Mouse (Mus musculus): ENCODE results near the gene Fads1. TPM values are rescaled to one million over a fixed set of nuclear protein-coding genes. Genes with fewer than 3 reads are reported as not detected.

Fads1 gene
- polyA plus RNA-seq, 1 experiment from 2014 or later, result 125 TPM

- 3% methylated on average over 23 of the region's 23 CpGs for WGBS
- DNase-seq (ENCODE audit: low spot score), result no peak
- peak overlapping the region; percentile 88 for H3K9ac ChIP-seq (replicated peaks; ENCODE audit: low read length)
- H3K4me2 ChIP-seq (ENCODE audit: low read depth, low read length), result peak overlapping the region; percentile 88
- peak overlapping the region; percentile 73 for H3K27ac ChIP-seq (replicated peaks; ENCODE audit: low read depth, low read length)
- ATAC-seq (replicated peaks; ENCODE audit: insufficient number of reproducible peaks, low FRiP score, low TSS enrichment, low read depth), result peak; percentile 20
- no peaks in the 10 kb centered on the region for H3K27me3 ChIP-seq (ENCODE audit: control insufficient read depth, insufficient read depth, low read length)
- peak overlapping the region; percentile 92 for H3K4me3 ChIP-seq (ENCODE audit: low read depth, low read length)
- peaks cover 7% of the 10 kb centered on the region for H3K36me3 ChIP-seq (replicated peaks; ENCODE audit: control insufficient read depth, insufficient read depth, low read depth, low read length)
- no peaks in the 10 kb centered on the region for H3K4me1 ChIP-seq (ENCODE audit: control insufficient read depth, insufficient read depth, low read length)
- H3K9me3 ChIP-seq (replicated peaks; ENCODE audit: control insufficient read depth, low read length), result no peaks in the 10 kb centered on the region
These were observed 20.6 kb downstream of the Fads1 start for GRCm38 (mm10) chr19:10203146-10203847.

DNA sequence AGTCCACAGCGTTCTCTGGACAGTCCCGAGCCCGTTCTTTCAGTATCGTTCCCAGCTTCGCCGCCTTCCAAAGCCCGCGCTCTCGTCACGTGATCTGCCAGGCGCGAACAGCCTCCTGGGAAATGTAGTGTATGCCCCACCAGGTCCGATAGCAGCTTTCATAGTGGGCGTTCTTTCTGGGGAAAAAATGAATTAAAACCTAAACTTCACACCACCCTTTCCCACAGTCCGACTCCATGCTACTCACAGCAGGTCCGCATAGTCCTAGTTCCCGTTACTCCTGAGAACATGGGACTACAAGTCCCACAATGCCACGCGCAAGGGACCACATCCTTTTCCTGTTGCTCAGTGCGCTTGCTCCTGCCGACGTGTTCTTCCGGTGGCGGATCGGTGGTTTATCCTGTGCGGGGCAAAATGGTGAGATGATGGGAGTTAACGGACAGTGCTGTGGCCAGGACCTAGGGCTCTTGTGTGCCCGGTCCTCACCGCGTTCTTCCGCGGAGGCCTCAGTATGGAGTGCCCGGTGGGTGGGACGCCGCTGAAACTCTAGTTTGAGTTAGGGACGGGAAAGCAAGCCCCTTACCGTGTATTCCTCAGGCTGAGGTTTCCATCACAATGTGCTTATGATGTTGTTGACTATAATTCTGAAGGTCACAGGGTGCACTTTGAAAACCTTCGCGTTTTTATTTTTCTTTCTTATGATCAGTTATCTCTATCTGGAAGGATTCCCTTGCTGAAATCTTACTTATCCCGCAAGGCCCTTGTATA lies 21.3 kb downstream of the Fads1 start, which contains the start of the genes Tmem258 and Fen1:
Gene Tmem258, plus strand, starts transcription at position 167 of the 768 bp plus-strand sequence.
Gene Fen1, minus strand, starts transcription at position 322 of the 768 bp plus-strand sequence.
- peak within 1 kb of the TSS; percentile 88 for H3K4me2 ChIP-seq (ENCODE audit: low read depth, low read length)
- ATAC-seq (replicated peaks; ENCODE audit: insufficient number of reproducible peaks, low FRiP score, low TSS enrichment, low read depth), result peak; percentile 86
- no peaks in the 10 kb centered on the region for H3K9me3 ChIP-seq (replicated peaks; ENCODE audit: control insufficient read depth, low read length)
- peak; percentile 88 for DNase-seq (ENCODE audit: low spot score)
- peak within 1 kb of the TSS; percentile 92 for H3K4me3 ChIP-seq (ENCODE audit: low read depth, low read length)
- H3K36me3 ChIP-seq (replicated peaks; ENCODE audit: control insufficient read depth, insufficient read depth, low read depth, low read length), result peaks cover 7% of the 10 kb centered on the region
- H3K27me3 ChIP-seq (ENCODE audit: control insufficient read depth, insufficient read depth, low read length), result no peaks in the 10 kb centered on the region
- H3K9ac ChIP-seq (replicated peaks; ENCODE audit: low read length), result peak within 1 kb of the TSS; percentile 88
- no peaks in the 10 kb centered on the region for H3K4me1 ChIP-seq (ENCODE audit: control insufficient read depth, insufficient read depth, low read length)
- peak within 1 kb of the TSS; percentile 73 for H3K27ac ChIP-seq (replicated peaks; ENCODE audit: low read depth, low read length)
- WGBS, result under 1% methylated on average over 40 of the region's 40 CpGs

DNA sequence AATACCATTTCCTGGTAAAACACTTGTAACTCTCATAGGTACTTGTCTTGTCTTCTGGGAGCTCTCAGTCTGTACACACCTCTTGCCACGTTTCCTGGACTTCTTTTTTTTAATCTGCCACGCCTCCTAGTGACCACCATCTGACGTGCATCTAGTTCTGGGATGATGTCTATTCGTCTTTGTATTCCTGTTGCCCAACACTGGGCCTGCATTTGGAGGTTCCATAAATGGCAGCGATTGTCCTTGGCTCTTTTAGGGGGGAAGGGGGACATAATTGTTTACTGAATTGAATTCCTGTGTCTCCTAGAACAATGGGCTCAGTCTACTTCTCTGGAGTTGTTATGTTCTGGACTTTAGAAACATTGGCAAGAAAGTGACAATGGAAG lies 21.9 kb downstream of the Fads1 start:
- ATAC-seq (replicated peaks; ENCODE audit: insufficient number of reproducible peaks, low FRiP score, low TSS enrichment, low read depth) (no peak), DNase-seq (ENCODE audit: low spot score) (peak; percentile 71)
- Histone ChIP-seq H3K4me2 (ENCODE audit: low read depth, low read length) (peak overlapping the region; percentile 36), H3K4me3 (ENCODE audit: low read depth, low read length) (peak overlapping the region; percentile 92), H3K9me3 (replicated peaks; ENCODE audit: control insufficient read depth, low read length) (no peaks in the 10 kb centered on the region), H3K27ac (replicated peaks; ENCODE audit: low read depth, low read length) (no peak overlapping the region; the same call in 1 of the 2 replicates), H3K9ac (replicated peaks; ENCODE audit: low read length) (peak overlapping the region; percentile 88), H3K4me1 (ENCODE audit: control insufficient read depth, insufficient read depth, low read length) (no peaks in the 10 kb centered on the region), H3K27me3 (ENCODE audit: control insufficient read depth, insufficient read depth, low read length) (no peaks in the 10 kb centered on the region), H3K36me3 (replicated peaks; ENCODE audit: control insufficient read depth, insufficient read depth, low read depth, low read length) (peaks cover 7% of the 10 kb centered on the region)
- 2% methylated on average over 5 of the region's 5 CpGs for WGBS

DNA sequence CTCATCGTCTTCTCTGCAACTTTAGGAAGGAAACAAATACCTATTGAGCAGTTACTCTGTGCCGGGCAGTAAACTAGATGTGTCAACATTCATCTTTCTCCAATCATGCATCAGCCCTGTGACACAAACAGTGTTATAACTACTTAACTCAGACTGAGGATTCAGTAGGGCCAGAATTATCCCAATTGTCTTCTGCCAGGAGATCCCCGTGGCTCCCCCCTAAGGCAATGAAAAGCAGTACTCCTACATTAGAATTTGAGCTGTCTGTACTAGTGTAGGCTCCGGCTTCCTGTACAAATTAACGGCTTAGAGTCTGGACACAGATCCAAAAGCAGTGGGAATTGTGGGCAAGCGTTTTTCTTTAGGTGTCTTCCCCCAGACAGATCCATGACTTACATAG lies 22.4 kb downstream of the Fads1 start:
- no peak for ATAC-seq (replicated peaks; ENCODE audit: insufficient number of reproducible peaks, low FRiP score, low TSS enrichment, low read depth)
- Histone ChIP-seq H3K36me3 (replicated peaks; ENCODE audit: control insufficient read depth, insufficient read depth, low read depth, low read length) (peaks cover 7% of the 10 kb centered on the region), H3K4me1 (ENCODE audit: control insufficient read depth, insufficient read depth, low read length) (no peaks in the 10 kb centered on the region), H3K27me3 (ENCODE audit: control insufficient read depth, insufficient read depth, low read length) (no peaks in the 10 kb centered on the region), H3K4me2 (ENCODE audit: low read depth, low read length) (peak overlapping the region; percentile 36), H3K9me3 (replicated peaks; ENCODE audit: control insufficient read depth, low read length) (no peaks in the 10 kb centered on the region), H3K9ac (replicated peaks; ENCODE audit: low read length) (peak overlapping the region; percentile 88), H3K27ac (replicated peaks; ENCODE audit: low read depth, low read length) (no peak overlapping the region), H3K4me3 (ENCODE audit: low read depth, low read length) (peak overlapping the region; percentile 92)
- DNase-seq (ENCODE audit: low spot score), result no peak
- WGBS, result 66% methylated on average over 6 of the region's 6 CpGs

DNA sequence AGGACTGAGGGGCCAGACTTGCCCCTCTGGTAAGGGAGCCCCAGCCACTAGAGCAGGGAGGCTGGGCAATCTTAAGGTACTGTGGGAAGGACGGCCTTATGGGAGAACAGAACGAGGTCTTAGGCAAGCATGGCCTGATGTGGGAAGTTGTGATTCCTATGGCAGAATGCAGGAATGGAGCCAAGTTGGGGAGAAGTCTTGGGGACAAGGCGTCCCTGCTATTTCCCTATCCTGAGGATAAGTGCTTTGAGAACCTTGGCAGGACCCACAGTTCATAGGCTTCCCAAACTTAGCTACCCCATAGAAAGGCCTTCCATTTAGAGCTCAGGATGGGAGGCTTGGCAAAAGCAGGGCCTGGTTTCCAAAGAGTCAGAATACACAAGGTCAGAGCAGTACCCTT lies 26.2 kb downstream of the Fads1 start:
- Histone ChIP-seq H3K4me2 (ENCODE audit: low read depth, low read length) (no peak overlapping the region), H3K4me1 (ENCODE audit: control insufficient read depth, insufficient read depth, low read length) (no peaks in the 10 kb centered on the region), H3K9ac (replicated peaks; ENCODE audit: low read length) (no peak overlapping the region), H3K27me3 (ENCODE audit: control insufficient read depth, insufficient read depth, low read length) (no peaks in the 10 kb centered on the region), H3K27ac (replicated peaks; ENCODE audit: low read depth, low read length) (no peak overlapping the region), H3K36me3 (replicated peaks; ENCODE audit: control insufficient read depth, insufficient read depth, low read depth, low read length) (no peaks in the 10 kb centered on the region; the same call in none of the 2 replicates), H3K4me3 (ENCODE audit: low read depth, low read length) (no peak overlapping the region), H3K9me3 (replicated peaks; ENCODE audit: control insufficient read depth, low read length) (no peaks in the 10 kb centered on the region)
- ATAC-seq (replicated peaks; ENCODE audit: insufficient number of reproducible peaks, low FRiP score, low TSS enrichment, low read depth) (no peak), DNase-seq (ENCODE audit: low spot score) (no peak)
- WGBS, result 87% methylated on average over 3 of the region's 3 CpGs

DNA sequence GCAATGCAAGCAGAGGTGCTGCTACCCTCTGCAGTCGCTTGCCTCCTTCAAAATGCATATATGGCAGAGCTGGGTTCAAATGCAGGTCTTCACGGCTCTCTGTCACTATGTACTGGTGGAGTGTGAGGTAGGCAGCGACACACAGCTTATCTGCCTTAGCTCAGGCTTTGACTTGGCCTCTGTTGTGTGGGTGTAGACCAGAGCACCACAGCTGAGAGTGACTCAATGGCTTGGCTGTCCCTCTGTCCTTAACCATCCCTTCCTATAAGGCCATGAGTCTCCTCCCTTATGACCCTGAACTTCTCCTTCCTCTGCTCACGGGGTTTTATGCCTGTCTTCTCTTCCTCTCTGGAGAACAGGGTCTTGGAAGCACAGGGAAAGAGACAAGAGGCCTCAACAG lies 28.2 kb downstream of the Fads1 start:
- H3K9ac ChIP-seq (replicated peaks; ENCODE audit: low read length), result no peak overlapping the region
- H3K27ac ChIP-seq (replicated peaks; ENCODE audit: low read depth, low read length), result no peak overlapping the region
- ATAC-seq (replicated peaks; ENCODE audit: insufficient number of reproducible peaks, low FRiP score, low TSS enrichment, low read depth) (no peak), DNase-seq (ENCODE audit: low spot score) (no peak)
- H3K27me3 ChIP-seq (ENCODE audit: control insufficient read depth, insufficient read depth, low read length), result no peaks in the 10 kb centered on the region
- no peak overlapping the region for H3K4me3 ChIP-seq (ENCODE audit: low read depth, low read length)
- no peak overlapping the region for H3K4me2 ChIP-seq (ENCODE audit: low read depth, low read length)
- WGBS, result 88% methylated on average over 4 of the region's 4 CpGs
- H3K4me1 ChIP-seq (ENCODE audit: control insufficient read depth, insufficient read depth, low read length), result no peaks in the 10 kb centered on the region
- no peaks in the 10 kb centered on the region; the same call in none of the 2 replicates for H3K36me3 ChIP-seq (replicated peaks; ENCODE audit: control insufficient read depth, insufficient read depth, low read depth, low read length)
- no peaks in the 10 kb centered on the region for H3K9me3 ChIP-seq (replicated peaks; ENCODE audit: control insufficient read depth, low read length)

GRCm38 (mm10) chr19:10213796-10214471 lies 31.2 kb downstream of the Fads1 start:
- Histone ChIP-seq H3K36me3 (replicated peaks; ENCODE audit: control insufficient read depth, insufficient read depth, low read depth, low read length) (no peaks in the 10 kb centered on the region; the same call in 1 of the 2 replicates), H3K9me3 (replicated peaks; ENCODE audit: control insufficient read depth, low read length) (no peaks in the 10 kb centered on the region), H3K4me2 (ENCODE audit: low read depth, low read length) (no peak overlapping the region), H3K27me3 (ENCODE audit: control insufficient read depth, insufficient read depth, low read length) (no peaks in the 10 kb centered on the region), H3K27ac (replicated peaks; ENCODE audit: low read depth, low read length) (no peak overlapping the region), H3K4me3 (ENCODE audit: low read depth, low read length) (no peak overlapping the region), H3K4me1 (ENCODE audit: control insufficient read depth, insufficient read depth, low read length) (no peaks in the 10 kb centered on the region), H3K9ac (replicated peaks; ENCODE audit: low read length) (no peak overlapping the region)
- DNase-seq (ENCODE audit: low spot score), result no peak
- no peak for ATAC-seq (replicated peaks; ENCODE audit: insufficient number of reproducible peaks, low FRiP score, low TSS enrichment, low read depth)
- 92% methylated on average over 10 of the region's 10 CpGs for WGBS
